Mouse (Mus musculus) forebrain, embryonic 10.5 days (tissue): Measurements from ENCODE around the gene Tekt3. TPM values are rescaled to one million over a fixed set of nuclear protein-coding genes. Genes with fewer than 3 reads are reported as not detected.

Experiments
- DNase-seq: peaks from one replicate; pipeline ENCODE4 v3.0.0-alpha.2; 2017; ENCODE audit warnings: low spot score; ENCODE audit errors: extremely low spot score
- H3K27ac ChIP-seq: fragments of 300-500 bp; sonication (generic); 2 replicates; pipeline ENCODE4 v1.5.1; 2016; ENCODE audit warnings: mild to moderate bottlenecking
- H3K27me3 ChIP-seq: fragments of 300-500 bp; sonication (generic); 2 replicates; pipeline ENCODE4 v1.6.1; 2016; ENCODE audit warnings: mild to moderate bottlenecking; ENCODE audit not compliant: poor library complexity, severe bottlenecking
- H3K36me3 ChIP-seq: fragments of 300-500 bp; sonication (generic); replicated peaks from 2 replicates; pipeline ENCODE4 v1.6.1; 2016; ENCODE audit warnings: mild to moderate bottlenecking, moderate library complexity
- H3K4me1 ChIP-seq: fragments of 300-500 bp; sonication (generic); 2 replicates; pipeline ENCODE4 v1.6.1; 2016
- H3K4me3 ChIP-seq: fragments of 300-500 bp; sonication (generic); 2 replicates; pipeline ENCODE4 v1.5.1; 2016; ENCODE audit warnings: mild to moderate bottlenecking, moderate library complexity
- H3K9me3 ChIP-seq: fragments of 300-500 bp; sonication (generic); 2 replicates; pipeline ENCODE4 v1.6.1; 2016; ENCODE audit warnings: mild to moderate bottlenecking, moderate library complexity
- WGBS: fragments of 180-500 bp; shearing (Covaris S2); methylation state at CpG from one replicate; pipeline ENCODE4 v1.1.7; 2016; 5-methylcytosine and 5-hydroxymethylcytosine counted together
- polyA plus RNA-seq: library from polyadenylated mRNA; unstranded; fragments of >200 nt; fragmentation: Nextera tagmentation; extraction: Ambion mirVana; gene quantifications from 2 replicates; pipeline ENCODE4 v1.2.1, GENCODE M21; 2016

The Tekt3 gene
- polyA plus RNA-seq, 1 experiment from 2014 or later: not detected

GRCm38 (mm10) chr11:63116652-63117051 is 55.2 kb downstream of the Tekt3 start:
- 93% methylated on average over 5 of the region's 5 CpGs for WGBS
- H3K4me3 ChIP-seq: no peak overlapping the region
- no peak for DNase-seq

GRCm38 (mm10) chr11:63117266-63117665 is 55.8 kb downstream of the Tekt3 start:
- Histone ChIP-seq H3K36me3 (no peaks in the 10 kb centered on the region), H3K27ac (no peak overlapping the region), H3K4me3 (no peak overlapping the region), H3K4me1 (peaks cover 5% of the 10 kb centered on the region), H3K27me3 (no peaks in the 10 kb centered on the region), H3K9me3 (no peaks in the 10 kb centered on the region)
- no peak for DNase-seq
- WGBS: 92% methylated on average over 1 of the region's 1 CpGs

More at GRCm38 (mm10) chr11:63116652-63117051, 55.2 kb downstream of the Tekt3 start:
- Histone ChIP-seq H3K27me3 (no peaks in the 10 kb centered on the region), H3K36me3 (no peaks in the 10 kb centered on the region), H3K27ac (no peak overlapping the region), H3K9me3 (no peaks in the 10 kb centered on the region), H3K4me1 (no peaks in the 10 kb centered on the region)

- DNase-seq: no peak
- Histone ChIP-seq H3K4me1 (peaks cover 28% of the 10 kb centered on the region), H3K36me3 (no peaks in the 10 kb centered on the region), H3K27ac (no peak overlapping the region), H3K27me3 (no peaks in the 10 kb centered on the region), H3K9me3 (no peaks in the 10 kb centered on the region), H3K4me3 (no peak overlapping the region)
- 90% methylated on average over 7 of the region's 7 CpGs for WGBS
Measured at GRCm38 (mm10) chr11:63119791-63120190, 58.3 kb downstream of the Tekt3 start.

GRCm38 (mm10) chr11:63122249-63122648 is 60.8 kb downstream of the Tekt3 start:
- 63% methylated on average over 2 of the region's 2 CpGs for WGBS
- Histone ChIP-seq H3K36me3 (no peaks in the 10 kb centered on the region), H3K4me1 (peaks cover 34% of the 10 kb centered on the region), H3K9me3 (no peaks in the 10 kb centered on the region), H3K27ac (no peak overlapping the region), H3K4me3 (no peak overlapping the region), H3K27me3 (peaks cover 18% of the 10 kb centered on the region)
- DNase-seq: no peak

- Histone ChIP-seq H3K36me3 (no peaks in the 10 kb centered on the region), H3K27me3 (peaks cover 24% of the 10 kb centered on the region), H3K4me3 (no peak overlapping the region), H3K27ac (no peak overlapping the region), H3K9me3 (no peaks in the 10 kb centered on the region), H3K4me1 (peaks cover 34% of the 10 kb centered on the region)
- DNase-seq: no peak
- 76% methylated on average over 4 of the region's 4 CpGs for WGBS
Measured at GRCm38 (mm10) chr11:63122776-63123350, 61.4 kb downstream of the Tekt3 start.

- Histone ChIP-seq H3K9me3 (no peaks in the 10 kb centered on the region), H3K36me3 (no peaks in the 10 kb centered on the region), H3K4me3 (no peak overlapping the region), H3K4me1 (peaks cover 35% of the 10 kb centered on the region), H3K27me3 (peaks cover 38% of the 10 kb centered on the region), H3K27ac (peak overlapping the region; percentile 17; the same call in 1 of the 2 replicates)
- peak; percentile 26 for DNase-seq
- 5% methylated on average over 4 of the region's 4 CpGs for WGBS
Measured at GRCm38 (mm10) chr11:63124316-63124715, 62.9 kb downstream of the Tekt3 start.

GRCm38 (mm10) chr11:63125832-63126456 is 64.5 kb downstream of the Tekt3 start:
- WGBS: 81% methylated on average over 5 of the region's 5 CpGs

GRCm38 (mm10) chr11:63126976-63127375 is 65.5 kb downstream of the Tekt3 start:
- Histone ChIP-seq H3K4me1 (peaks cover 50% of the 10 kb centered on the region), H3K27me3 (peaks cover 65% of the 10 kb centered on the region), H3K9me3 (no peaks in the 10 kb centered on the region), H3K27ac (no peak overlapping the region), H3K4me3 (no peak overlapping the region), H3K36me3 (no peaks in the 10 kb centered on the region)
- DNase-seq: no peak
- 81% methylated on average over 8 of the region's 8 CpGs for WGBS

More at GRCm38 (mm10) chr11:63125832-63126456, 64.5 kb downstream of the Tekt3 start:
- Histone ChIP-seq H3K4me1 (peaks cover 42% of the 10 kb centered on the region), H3K9me3 (no peaks in the 10 kb centered on the region), H3K27me3 (peaks cover 55% of the 10 kb centered on the region), H3K4me3 (no peak overlapping the region), H3K36me3 (no peaks in the 10 kb centered on the region), H3K27ac (no peak overlapping the region)
- no peak for DNase-seq

- no peak overlapping the region for H3K27ac ChIP-seq
- peaks cover 70% of the 10 kb centered on the region for H3K27me3 ChIP-seq
- H3K4me1 ChIP-seq: peaks cover 51% of the 10 kb centered on the region
- no peaks in the 10 kb centered on the region for H3K36me3 ChIP-seq
- 84% methylated on average over 4 of the region's 4 CpGs for WGBS
- no peak for DNase-seq
- H3K9me3 ChIP-seq: no peaks in the 10 kb centered on the region
- no peak overlapping the region for H3K4me3 ChIP-seq
Measured at GRCm38 (mm10) chr11:63127513-63127912, 66.1 kb downstream of the Tekt3 start.

- no peaks in the 10 kb centered on the region for H3K36me3 ChIP-seq
- H3K27me3 ChIP-seq: peaks cover 83% of the 10 kb centered on the region
- no peak for DNase-seq
- no peaks in the 10 kb centered on the region for H3K9me3 ChIP-seq
- H3K27ac ChIP-seq: no peak within 1 kb of the TSS
- 79% methylated on average over 2 of the region's 2 CpGs for WGBS
- H3K4me3 ChIP-seq: no peak within 1 kb of the TSS
- H3K4me1 ChIP-seq: peaks cover 49% of the 10 kb centered on the region
Measured at GRCm38 (mm10) chr11:63128784-63129183, 67.3 kb downstream of the Tekt3 start, which contains the start of gene Pmp22. Pmp22 (plus strand) TSS chr11:63128982.

- Histone ChIP-seq H3K4me1 (peaks cover 43% of the 10 kb centered on the region), H3K9me3 (no peaks in the 10 kb centered on the region), H3K27me3 (peaks cover 89% of the 10 kb centered on the region), H3K4me3 (no peak overlapping the region), H3K27ac (no peak overlapping the region), H3K36me3 (no peaks in the 10 kb centered on the region)
- 53% methylated on average over 9 of the region's 9 CpGs for WGBS
- no peak for DNase-seq
Measured at GRCm38 (mm10) chr11:63129375-63129774, 67.9 kb downstream of the Tekt3 start.

GRCm38 (mm10) chr11:63129840-63130239 is 68.4 kb downstream of the Tekt3 start:
- Histone ChIP-seq H3K27me3 (peaks cover 93% of the 10 kb centered on the region), H3K36me3 (no peaks in the 10 kb centered on the region), H3K27ac (no peak overlapping the region), H3K9me3 (no peaks in the 10 kb centered on the region), H3K4me1 (peaks cover 40% of the 10 kb centered on the region), H3K4me3 (no peak overlapping the region)
- DNase-seq: no peak
- 56% methylated on average over 12 of the region's 12 CpGs for WGBS

- peak overlapping the region; percentile 68; the same call in 1 of the 2 replicates for H3K4me3 ChIP-seq
- DNase-seq: no peak
- 61% methylated on average over 8 of the region's 8 CpGs for WGBS
- peaks cover 97% of the 10 kb centered on the region for H3K27me3 ChIP-seq
- peaks cover 45% of the 10 kb centered on the region for H3K4me1 ChIP-seq
- H3K9me3 ChIP-seq: no peaks in the 10 kb centered on the region
- H3K27ac ChIP-seq: no peak overlapping the region
- H3K36me3 ChIP-seq: no peaks in the 10 kb centered on the region
Measured at GRCm38 (mm10) chr11:63130497-63130896, 69.0 kb downstream of the Tekt3 start.
